Mouse (Mus musculus): Measurements from ENCODE around the gene Tmem156. TPM values are rescaled to one million over a fixed set of nuclear protein-coding genes. Genes with fewer than 3 reads are reported as not detected.

Gene Tmem156
- total and polyA plus RNA-seq, 3 experiments: 0.27 TPM; not detected in 2

GRCm38 (mm10) chr5:65045642-65046370, 46.1 kb downstream of the Tmem156 start:
- TF ChIP-seq CTCF (IDR thresholded peaks at IDR 0.05) (no peak), EP300 (IDR thresholded peaks at IDR 0.05; ENCODE audit: insufficient read depth, low read depth, low read length) (no peak), POLR2A (IDR thresholded peaks at IDR 0.05; ENCODE audit: insufficient read depth, low read depth, low read length) (no peak)
- DNase-seq: no peak
- Histone ChIP-seq H3K36me3 (ENCODE audit: control insufficient read depth, insufficient read depth, low read length) (no peaks in the 10 kb centered on the region), H3K9ac (ENCODE audit: low read depth, low read length) (no peak overlapping the region), H3K4me3 (no peak overlapping the region), H3K4me1 (ENCODE audit: control insufficient read depth, insufficient read depth, low read length) (no peaks in the 10 kb centered on the region; the same call in 1 of the 2 replicates), H3K27me3 (ENCODE audit: control insufficient read depth, insufficient read depth, low read length) (no peaks in the 10 kb centered on the region), H3K27ac (no peak overlapping the region), H3K79me2 (replicated peaks; ENCODE audit: control insufficient read depth, insufficient read depth, low read length) (no peaks in the 10 kb centered on the region)
- intact Hi-C loops (cut with DNase I): no loop called here
- 77% methylated on average over 6 of the region's 6 CpGs for WGBS

- Histone ChIP-seq H3K9ac (ENCODE audit: low read depth, low read length) (no peak overlapping the region), H3K36me3 (ENCODE audit: control insufficient read depth, insufficient read depth, low read length) (no peaks in the 10 kb centered on the region), H3K4me3 (no peak overlapping the region), H3K27ac (no peak overlapping the region), H3K27me3 (ENCODE audit: control insufficient read depth, insufficient read depth, low read length) (no peaks in the 10 kb centered on the region), H3K4me1 (ENCODE audit: control insufficient read depth, insufficient read depth, low read length) (peaks cover 5% of the 10 kb centered on the region), H3K79me2 (replicated peaks; ENCODE audit: control insufficient read depth, insufficient read depth, low read length) (no peaks in the 10 kb centered on the region)
- no peak for DNase-seq
- intact Hi-C loops (cut with DNase I): no loop called here
- no peak for TF ChIP-seq CTCF (IDR thresholded peaks at IDR 0.05)
- no peak for TF ChIP-seq POLR2A (IDR thresholded peaks at IDR 0.05; ENCODE audit: insufficient read depth, low read depth, low read length)
- TF ChIP-seq EP300 (IDR thresholded peaks at IDR 0.05; ENCODE audit: insufficient read depth, low read depth, low read length): no peak
- WGBS: 75% methylated on average over 11 of the region's 11 CpGs
Measured at GRCm38 (mm10) chr5:65043407-65043895, 48.5 kb downstream of the Tmem156 start.

GRCm38 (mm10) chr5:65040463-65040862, 51.5 kb downstream of the Tmem156 start:
- no peak overlapping the region for H3K9ac ChIP-seq (ENCODE audit: low read depth, low read length)
- intact Hi-C loops (cut with DNase I): no loop called here
- no peak for DNase-seq
- no peak overlapping the region for H3K4me3 ChIP-seq
- H3K36me3 ChIP-seq (ENCODE audit: control insufficient read depth, insufficient read depth, low read length): no peaks in the 10 kb centered on the region
- no peak overlapping the region for H3K27ac ChIP-seq
- H3K79me2 ChIP-seq (replicated peaks; ENCODE audit: control insufficient read depth, insufficient read depth, low read length): no peaks in the 10 kb centered on the region
- TF ChIP-seq EP300 (IDR thresholded peaks at IDR 0.05; ENCODE audit: insufficient read depth, low read depth, low read length) (no peak), CTCF (IDR thresholded peaks at IDR 0.05) (peak; percentile 51)
- H3K27me3 ChIP-seq (ENCODE audit: control insufficient read depth, insufficient read depth, low read length): no peaks in the 10 kb centered on the region
- peaks cover 6% of the 10 kb centered on the region for H3K4me1 ChIP-seq (ENCODE audit: control insufficient read depth, insufficient read depth, low read length)
- 79% methylated on average over 5 of the region's 5 CpGs for WGBS

- WGBS: 34% methylated on average over 11 of the region's 11 CpGs
- H3K4me1 ChIP-seq (ENCODE audit: control insufficient read depth, insufficient read depth, low read length): peaks cover 6% of the 10 kb centered on the region
- intact Hi-C loops (cut with DNase I): loop anchor here (5.0 kb wide), 1 partner anchor 118 kb away; no protein-coding TSS in a partner anchor
Measured at GRCm38 (mm10) chr5:65038811-65039571, 52.9 kb downstream of the Tmem156 start.

GRCm38 (mm10) chr5:65038305-65038704, 53.6 kb downstream of the Tmem156 start:
- intact Hi-C loops (cut with DNase I): loop anchor here (5.0 kb wide), 1 partner anchor 119 kb away; no protein-coding TSS in a partner anchor
- peak overlapping the region; percentile 41; the same call in 1 of the 2 replicates for H3K27ac ChIP-seq
- H3K4me1 ChIP-seq (ENCODE audit: control insufficient read depth, insufficient read depth, low read length): peaks cover 6% of the 10 kb centered on the region
- H3K79me2 ChIP-seq (replicated peaks; ENCODE audit: control insufficient read depth, insufficient read depth, low read length): no peaks in the 10 kb centered on the region
- no peak for TF ChIP-seq CTCF (IDR thresholded peaks at IDR 0.05)
- TF ChIP-seq POLR2A (IDR thresholded peaks at IDR 0.05; ENCODE audit: insufficient read depth, low read depth, low read length): no peak
- no peak for TF ChIP-seq EP300 (IDR thresholded peaks at IDR 0.05; ENCODE audit: insufficient read depth, low read depth, low read length)
- no peaks in the 10 kb centered on the region for H3K27me3 ChIP-seq (ENCODE audit: control insufficient read depth, insufficient read depth, low read length)
- H3K9ac ChIP-seq (ENCODE audit: low read depth, low read length): no peak overlapping the region
- WGBS: 68% methylated on average over 9 of the region's 9 CpGs
- DNase-seq: no peak
- H3K4me3 ChIP-seq: no peak overlapping the region
- H3K36me3 ChIP-seq (ENCODE audit: control insufficient read depth, insufficient read depth, low read length): no peaks in the 10 kb centered on the region

More at GRCm38 (mm10) chr5:65038811-65039571, 52.9 kb downstream of the Tmem156 start:
- Histone ChIP-seq H3K4me3 (no peak overlapping the region), H3K27me3 (ENCODE audit: control insufficient read depth, insufficient read depth, low read length) (no peaks in the 10 kb centered on the region), H3K36me3 (ENCODE audit: control insufficient read depth, insufficient read depth, low read length) (no peaks in the 10 kb centered on the region), H3K9ac (ENCODE audit: low read depth, low read length) (no peak overlapping the region), H3K27ac (peak overlapping the region; percentile 60), H3K79me2 (replicated peaks; ENCODE audit: control insufficient read depth, insufficient read depth, low read length) (no peaks in the 10 kb centered on the region)
- no peak for TF ChIP-seq CTCF (IDR thresholded peaks at IDR 0.05)
- no peak for TF ChIP-seq POLR2A (IDR thresholded peaks at IDR 0.05; ENCODE audit: insufficient read depth, low read depth, low read length)
- no peak for TF ChIP-seq EP300 (IDR thresholded peaks at IDR 0.05; ENCODE audit: insufficient read depth, low read depth, low read length)
- peak; percentile 47 to 52 for DNase-seq
